In the genomic region with DNA sequence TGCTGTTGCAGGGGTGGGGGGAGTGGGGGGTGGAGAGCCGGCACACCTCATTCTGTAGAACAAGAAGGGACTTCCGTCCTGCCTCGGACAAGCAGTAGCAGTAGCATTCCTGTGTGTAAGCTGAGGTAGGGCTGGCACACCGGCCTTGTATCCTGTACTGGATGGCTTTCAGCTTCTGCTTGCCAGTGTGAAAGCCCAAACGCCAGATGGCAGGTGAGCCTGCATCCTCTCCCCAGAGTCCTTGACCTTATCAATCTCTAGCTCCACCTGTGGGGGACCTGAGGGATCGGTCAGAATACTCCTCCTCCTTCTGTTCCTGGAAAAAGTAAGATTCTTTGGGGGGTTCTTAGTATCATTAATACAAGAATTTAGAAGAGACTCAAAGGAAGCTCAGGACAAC, we compare ENCODE assay signal across 8 mouse cellular contexts. TPM values are rescaled to one million over a fixed set of nuclear protein-coding genes. Genes with fewer than 3 reads are reported as not detected.
DNase-seq lines count a peak whose midpoint lies in the region; ATAC-seq and TF ChIP-seq lines count a peak whose summit lies in the region.

No protein-coding gene starts in this region.

- peaks cover 30% of the 10 kb centered on the region for H3K4me1 ChIP-seq in erythroblast, embryonic 14.5 days (ENCODE audit: control insufficient read depth)
- peaks cover 2% of the 10 kb centered on the region for H3K4me1 ChIP-seq in ES-Bruce4 (ENCODE audit: control insufficient read depth, insufficient read depth, low read length)
- peaks cover 24% of the 10 kb centered on the region for H3K4me1 ChIP-seq in forebrain, embryonic 10.5 days
- H3K4me1 ChIP-seq in kidney, embryonic 16.5 days (ENCODE audit: insufficient read depth, low read length) = peaks cover 17% of the 10 kb centered on the region
- peaks cover 26% of the 10 kb centered on the region for H3K4me1 ChIP-seq in midbrain, embryonic 13.5 days (replicated peaks)

- H3K36me3 ChIP-seq in erythroblast, embryonic 14.5 days (ENCODE audit: control insufficient read depth) = peaks cover 9% of the 10 kb centered on the region
- H3K36me3 ChIP-seq in ES-Bruce4 (ENCODE audit: control insufficient read depth, insufficient read depth, low read length, poor library complexity, severe bottlenecking) = no peaks in the 10 kb centered on the region
- peaks cover 31% of the 10 kb centered on the region for H3K36me3 ChIP-seq in forebrain, embryonic 10.5 days (replicated peaks)
- no peaks in the 10 kb centered on the region; the same call in 1 of the 2 replicates for H3K36me3 ChIP-seq in kidney, embryonic 16.5 days (ENCODE audit: insufficient read depth, low read length)
- H3K36me3 ChIP-seq in midbrain, embryonic 13.5 days = peaks cover 7% of the 10 kb centered on the region

- H3K27ac ChIP-seq in ES-Bruce4 (ENCODE audit: insufficient read depth, low read length) = no peak overlapping the region
- H3K27ac ChIP-seq in forebrain, embryonic 10.5 days = no peak overlapping the region
- H3K27ac ChIP-seq in kidney, embryonic 16.5 days (ENCODE audit: low read length) = no peak overlapping the region
- no peak overlapping the region for H3K27ac ChIP-seq in midbrain, embryonic 13.5 days

- peak; percentile 53 for TF ChIP-seq CTCF in ES-Bruce4 (IDR thresholded peaks at IDR 0.05; ENCODE audit: low read depth, low read length)

- 83% methylated on average over 6 of the region's 6 CpGs for WGBS in forebrain, embryonic 10.5 days
- 71% methylated on average over 6 of the region's 6 CpGs for WGBS in kidney, embryonic 16.5 days
- WGBS in midbrain, embryonic 13.5 days = 84% methylated on average over 6 of the region's 6 CpGs

- ATAC-seq in erythroblast, adult 5-6 weeks (replicated peaks; ENCODE audit: low FRiP score, poor library complexity, severe bottlenecking) = no peak
- ATAC-seq in kidney, embryonic 16.5 days (ENCODE audit: low FRiP score, low TSS enrichment) = no peak
- no peak for ATAC-seq in midbrain, embryonic 13.5 days

- no peak overlapping the region for H3K9ac ChIP-seq in ES-Bruce4 (ENCODE audit: low read depth, poor library complexity, severe bottlenecking)
- 0 out of 2 replicates have a peak overlapping the region, but pooled peaks have one; percentile 82 for H3K9ac ChIP-seq in kidney, embryonic 16.5 days (replicated peaks; ENCODE audit: low read length)
- peak overlapping the region; percentile 85 for H3K9ac ChIP-seq in midbrain, embryonic 13.5 days (replicated peaks)

- peak overlapping the region; percentile 75 for H3K4me2 ChIP-seq in kidney, embryonic 16.5 days (replicated peaks; ENCODE audit: low read depth, low read length)
- H3K4me2 ChIP-seq in midbrain, embryonic 13.5 days (replicated peaks) = peak overlapping the region; percentile 91

- TF ChIP-seq POLR2A in ES-Bruce4 (IDR thresholded peaks at IDR 0.05; ENCODE audit: insufficient read depth, low read length) = no peak

- no peak for TF ChIP-seq EP300 in ES-Bruce4 (IDR thresholded peaks at IDR 0.05; ENCODE audit: insufficient read depth, low read depth, low read length)

- no peaks in the 10 kb centered on the region for H3K9me3 ChIP-seq in erythroblast, embryonic 14.5 days (ENCODE audit: control insufficient read depth, low read length)
- no peaks in the 10 kb centered on the region for H3K9me3 ChIP-seq in ES-Bruce4 (replicated peaks; ENCODE audit: control insufficient read depth, insufficient read depth, low read length, poor library complexity, severe bottlenecking)
- H3K9me3 ChIP-seq in forebrain, embryonic 10.5 days = no peaks in the 10 kb centered on the region
- H3K9me3 ChIP-seq in kidney, embryonic 16.5 days (ENCODE audit: low read length) = no peaks in the 10 kb centered on the region
- no peaks in the 10 kb centered on the region for H3K9me3 ChIP-seq in midbrain, embryonic 13.5 days

- DNase-seq in forebrain, embryonic 10.5 days (ENCODE audit: extremely low spot score, low spot score) = no peak
- DNase-seq in frontal cortex, postnatal 14 days (ENCODE audit: low spot score in 2 of 2) = no peak
- no peak for DNase-seq in urinary bladder, postnatal 4 days (ENCODE audit: low spot score in 2 of 2)

- H3K27me3 ChIP-seq in erythroblast, embryonic 14.5 days (ENCODE audit: control insufficient read depth) = no peaks in the 10 kb centered on the region
- no peaks in the 10 kb centered on the region for H3K27me3 ChIP-seq in ES-Bruce4 (ENCODE audit: control insufficient read depth, insufficient read depth, low read length, poor library complexity, severe bottlenecking)
- H3K27me3 ChIP-seq in forebrain, embryonic 10.5 days (ENCODE audit: poor library complexity, severe bottlenecking) = no peaks in the 10 kb centered on the region
- no peaks in the 10 kb centered on the region for H3K27me3 ChIP-seq in kidney, embryonic 16.5 days (ENCODE audit: insufficient read depth, low read length)
- H3K27me3 ChIP-seq in midbrain, embryonic 13.5 days = no peaks in the 10 kb centered on the region

- peak overlapping the region; percentile 92 for H3K4me3 ChIP-seq in erythroblast, embryonic 14.5 days (replicated peaks)
- peak overlapping the region; percentile 6; the same call in 1 of the 2 replicates for H3K4me3 ChIP-seq in ES-Bruce4 (ENCODE audit: low read depth, low read length)
- H3K4me3 ChIP-seq in forebrain, embryonic 10.5 days = peak overlapping the region; percentile 89
- peak overlapping the region; percentile 73 for H3K4me3 ChIP-seq in kidney, embryonic 16.5 days (ENCODE audit: low read length)
- H3K4me3 ChIP-seq in midbrain, embryonic 13.5 days (replicated peaks) = peak overlapping the region; percentile 74

RNA-seq across cellular contexts. Expression of a gene that starts 1.3 kb away (rescaled TPM):
- 0.06 and 0.08 TPM in 2 replicates for polyA plus RNA-seq in erythroblast, embryonic 14.5 days (2012)
- total RNA-seq in erythroblast, adult 5-6 weeks (2015; ENCODE audit: low replicate concordance) = 2.7 and 6.3 TPM in 2 replicates
- 3.2 and 3.6 TPM in 2 replicates for total RNA-seq in erythroblast, adult 5-6 weeks (2017; ENCODE audit: low replicate concordance)
- polyA plus RNA-seq in ES-Bruce4 (2011; ENCODE audit: insufficient read depth, insufficient read length, low read depth, missing spikeins) = 20.4 and 21.4 TPM in 2 replicates
- polyA plus RNA-seq in forebrain, embryonic 10.5 days (2016; fragmentation: Nextera tagmentation; extraction: Ambion mirVana) = 39.6 and 42.4 TPM in 2 replicates
- 45.5 and 47.0 TPM in 2 replicates for polyA plus RNA-seq in kidney, embryonic 16.5 days (2015; fragmentation: Nextera tagmentation; extraction: Ambion mirVana)
- polyA plus RNA-seq in midbrain, embryonic 13.5 days (2015; fragmentation: Nextera tagmentation; extraction: Ambion mirVana) = 46.6 and 49.3 TPM in 2 replicates

RNA-seq across cellular contexts. Expression of a gene that starts 34.6 kb away (rescaled TPM):
- polyA plus RNA-seq in erythroblast, embryonic 14.5 days (2012) = 0.01 TPM in 1 of 2 replicates, not detected in the other
- not detected in 2 replicates for total RNA-seq in erythroblast, adult 5-6 weeks (2015; ENCODE audit: low replicate concordance)
- total RNA-seq in erythroblast, adult 5-6 weeks (2017; ENCODE audit: low replicate concordance) = 0.28 TPM in 1 of 2 replicates, not detected in the other
- 0.28 TPM in 1 of 2 replicates, not detected in the other for polyA plus RNA-seq in ES-Bruce4 (2011; ENCODE audit: insufficient read depth, insufficient read length, low read depth, missing spikeins)
- 1.4 TPM in 2 replicates for polyA plus RNA-seq in forebrain, embryonic 10.5 days (2016; fragmentation: Nextera tagmentation; extraction: Ambion mirVana)
- polyA plus RNA-seq in kidney, embryonic 16.5 days (2015; fragmentation: Nextera tagmentation; extraction: Ambion mirVana) = 0.32 and 0.56 TPM in 2 replicates
- 0.52 and 0.67 TPM in 2 replicates for polyA plus RNA-seq in midbrain, embryonic 13.5 days (2015; fragmentation: Nextera tagmentation; extraction: Ambion mirVana)

RNA-seq across cellular contexts. Expression of a gene that starts 44.5 kb away (rescaled TPM):
- polyA plus RNA-seq in erythroblast, embryonic 14.5 days (2012) = 1.4 and 1.6 TPM in 2 replicates
- total RNA-seq in erythroblast, adult 5-6 weeks (2015; ENCODE audit: low replicate concordance) = 4.2 and 4.4 TPM in 2 replicates
- total RNA-seq in erythroblast, adult 5-6 weeks (2017; ENCODE audit: low replicate concordance) = 6.4 and 9.7 TPM in 2 replicates
- 186 and 190 TPM in 2 replicates for polyA plus RNA-seq in ES-Bruce4 (2011; ENCODE audit: insufficient read depth, insufficient read length, low read depth, missing spikeins)
- polyA plus RNA-seq in forebrain, embryonic 10.5 days (2016; fragmentation: Nextera tagmentation; extraction: Ambion mirVana) = 42.8 and 43.1 TPM in 2 replicates
- polyA plus RNA-seq in kidney, embryonic 16.5 days (2015; fragmentation: Nextera tagmentation; extraction: Ambion mirVana) = 45.8 and 49.5 TPM in 2 replicates
- 134 and 138 TPM in 2 replicates for polyA plus RNA-seq in midbrain, embryonic 13.5 days (2015; fragmentation: Nextera tagmentation; extraction: Ambion mirVana)

RNA-seq across cellular contexts. Expression of a gene that starts 51.2 kb away (rescaled TPM):
- polyA plus RNA-seq in erythroblast, embryonic 14.5 days (2012) = 0.01 TPM in 1 of 2 replicates, not detected in the other
- 0.38 and 2.5 TPM in 2 replicates for total RNA-seq in erythroblast, adult 5-6 weeks (2015; ENCODE audit: low replicate concordance)
- total RNA-seq in erythroblast, adult 5-6 weeks (2017; ENCODE audit: low replicate concordance) = 0.34 and 0.42 TPM in 2 replicates
- polyA plus RNA-seq in ES-Bruce4 (2011; ENCODE audit: insufficient read depth, insufficient read length, low read depth, missing spikeins) = 0.22 TPM in 1 of 2 replicates, not detected in the other
- polyA plus RNA-seq in forebrain, embryonic 10.5 days (2016; fragmentation: Nextera tagmentation; extraction: Ambion mirVana) = 0.20 and 0.21 TPM in 2 replicates
- 2.8 and 3.1 TPM in 2 replicates for polyA plus RNA-seq in kidney, embryonic 16.5 days (2015; fragmentation: Nextera tagmentation; extraction: Ambion mirVana)
- 1.4 and 1.7 TPM in 2 replicates for polyA plus RNA-seq in midbrain, embryonic 13.5 days (2015; fragmentation: Nextera tagmentation; extraction: Ambion mirVana)

Comparison
In these comparisons a context has a peak if more than half of its experiments do, and no peak if none do; other contexts are left out.
1. H3K4me3 ChIP-seq: peak in every context shown above with its lines; median percentile 92 in erythroblast, embryonic 14.5 days; 89 in forebrain, embryonic 10.5 days; 74 in midbrain, embryonic 13.5 days; 73 in kidney, embryonic 16.5 days; 6 in ES-Bruce4.
2. RNA of a gene that starts 1.3 kb away (polyA plus RNA-seq): 46.6 to 49.3 TPM in midbrain, embryonic 13.5 days, 45.5 to 47.0 TPM in kidney, embryonic 16.5 days, 39.6 to 42.4 TPM in forebrain, embryonic 10.5 days and 20.4 to 21.4 TPM in ES-Bruce4; 0.06 to 0.08 TPM in erythroblast, embryonic 14.5 days; every median in the first group is over 10 times any median in the second.
3. RNA of a gene that starts 44.5 kb away (polyA plus RNA-seq): 186 to 190 TPM in ES-Bruce4, 134 to 138 TPM in midbrain, embryonic 13.5 days, 45.8 to 49.5 TPM in kidney, embryonic 16.5 days and 42.8 to 43.1 TPM in forebrain, embryonic 10.5 days; 1.4 to 1.6 TPM in erythroblast, embryonic 14.5 days; every median in the first group is over 10 times any median in the second.